Mouse (Mus musculus) testis, adult 2 months (tissue): ENCODE results near the gene Poldip3.
A peak's percentile ranks its signal among the peaks of the same experiment; 100 is the strongest.

Source experiments
- CTCF ChIP-seq: fragments of 200-500 bp; IDR thresholded peaks from 2 replicates; pipeline ENCODE4 v1.5.1; 2012; ENCODE audit warnings: low read depth, mild to moderate bottlenecking, inconsistent platforms, low read length, moderate library complexity; ENCODE audit not compliant: control insufficient read depth, insufficient read depth, insufficient replicate concordance
- POLR2A ChIP-seq: fragments of 200-500 bp; IDR thresholded peaks from 2 replicates; pipeline ENCODE4 v1.6.1; 2012; ENCODE audit warnings: low read depth, mild to moderate bottlenecking, inconsistent platforms, low read length, moderate library complexity; ENCODE audit not compliant: control insufficient read depth

DNA sequence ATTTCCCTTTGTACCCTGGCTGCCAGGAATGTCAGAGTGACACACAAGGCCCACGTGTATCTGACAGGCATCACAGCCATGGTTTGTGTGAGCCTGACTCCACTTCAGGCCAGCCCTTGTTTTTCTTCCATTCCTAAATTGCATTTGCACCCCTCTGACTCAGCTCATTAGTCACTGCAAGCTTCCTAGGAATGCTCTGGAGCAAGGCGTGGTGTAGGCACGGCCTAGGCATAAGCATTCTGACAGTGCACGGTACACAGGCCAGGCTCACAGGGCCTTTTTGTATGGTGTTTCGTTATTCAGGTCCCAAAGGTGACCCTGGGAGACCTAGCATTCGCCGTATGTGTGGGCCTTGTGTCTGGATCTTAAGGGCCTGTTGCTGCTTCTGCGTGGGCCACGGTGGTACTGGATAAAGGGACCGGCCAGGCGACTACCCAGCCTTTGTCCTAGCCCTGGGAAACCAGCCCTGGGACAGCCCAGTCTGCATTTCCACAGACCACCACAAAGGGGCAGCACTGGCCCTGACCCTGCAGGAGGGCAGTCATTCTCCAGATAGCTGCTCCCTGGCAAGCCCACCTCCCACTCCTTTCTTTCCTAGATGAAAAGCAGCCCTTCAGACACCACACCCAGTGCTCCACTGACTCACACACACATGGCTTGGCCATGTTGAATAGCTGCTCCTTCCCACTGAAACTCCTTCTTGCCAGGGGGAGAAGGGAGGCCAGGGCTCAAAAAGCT lies 7.9 kb upstream of the Poldip3 start:
- TF ChIP-seq CTCF: peak; percentile 70
- no peak for TF ChIP-seq POLR2A
